Mouse (Mus musculus): ENCODE data around the gene Camkmt.

Gene Camkmt

DNA sequence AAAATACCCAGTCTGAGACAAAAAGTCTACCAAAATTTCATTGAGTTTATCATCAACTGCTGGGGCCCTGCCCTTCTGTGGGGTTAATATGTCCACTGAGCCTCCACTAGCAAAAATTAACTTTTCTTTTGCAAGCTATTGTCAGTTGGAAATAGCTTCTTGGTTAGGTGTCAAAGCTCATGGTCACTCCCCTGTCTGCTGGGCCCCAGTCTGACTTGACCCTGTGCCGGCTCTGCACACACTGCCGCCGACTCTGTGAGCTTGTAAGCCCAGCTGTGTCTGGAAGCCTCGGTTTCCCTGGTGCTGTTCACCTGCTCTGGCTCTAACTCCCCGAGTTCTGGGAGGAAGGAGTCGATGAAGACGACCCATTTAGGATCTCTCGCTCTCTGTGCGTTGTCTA is 265.0 kb downstream of the Camkmt start:
- in situ Hi-C loops (cut with MboI; ENCODE audit: low sequenced_read_pairs): no loop called here

DNA sequence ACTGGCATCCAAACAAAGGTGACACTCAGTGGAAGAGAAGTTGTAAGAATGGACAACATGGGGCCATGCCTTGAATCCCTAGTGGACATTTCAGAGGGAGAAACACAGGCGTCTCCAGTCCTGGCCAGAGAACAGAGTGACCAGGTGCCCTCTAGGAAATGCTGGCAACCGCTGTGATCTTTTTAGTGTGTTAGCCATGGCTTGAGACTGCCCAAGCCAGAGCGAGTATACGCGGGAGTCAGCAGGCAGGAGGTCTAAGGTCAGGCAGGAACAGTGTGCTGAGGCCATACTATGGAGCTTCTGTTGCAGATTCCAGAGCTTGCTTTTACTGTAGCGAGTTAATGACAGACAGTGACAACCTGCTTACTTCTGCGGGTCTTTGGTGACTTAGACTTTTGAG is 270.7 kb downstream of the Camkmt start:
- in situ Hi-C loops (cut with MboI; ENCODE audit: low sequenced_read_pairs): no loop called here

DNA sequence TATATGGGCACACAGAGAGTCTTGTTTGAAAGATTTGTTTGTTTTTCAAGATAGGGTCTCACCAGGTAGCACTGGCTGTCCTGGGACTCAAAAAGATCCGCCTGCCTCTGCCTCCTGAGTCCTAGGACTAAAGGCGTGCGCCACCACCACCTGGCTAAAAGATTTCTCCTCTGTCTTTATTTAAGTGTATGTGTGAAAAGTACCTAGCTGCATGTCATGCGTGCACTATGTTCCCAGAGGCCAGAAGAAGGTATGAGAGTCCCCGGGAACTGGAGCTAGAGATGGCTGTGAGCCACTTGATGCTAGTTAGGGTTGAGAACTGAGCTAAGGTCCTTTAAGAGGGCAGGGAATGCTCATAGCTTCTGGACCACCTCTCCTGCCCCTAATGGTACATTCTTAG is 277.0 kb downstream of the Camkmt start:
- in situ Hi-C loops (cut with MboI; ENCODE audit: low sequenced_read_pairs): no loop called here

DNA sequence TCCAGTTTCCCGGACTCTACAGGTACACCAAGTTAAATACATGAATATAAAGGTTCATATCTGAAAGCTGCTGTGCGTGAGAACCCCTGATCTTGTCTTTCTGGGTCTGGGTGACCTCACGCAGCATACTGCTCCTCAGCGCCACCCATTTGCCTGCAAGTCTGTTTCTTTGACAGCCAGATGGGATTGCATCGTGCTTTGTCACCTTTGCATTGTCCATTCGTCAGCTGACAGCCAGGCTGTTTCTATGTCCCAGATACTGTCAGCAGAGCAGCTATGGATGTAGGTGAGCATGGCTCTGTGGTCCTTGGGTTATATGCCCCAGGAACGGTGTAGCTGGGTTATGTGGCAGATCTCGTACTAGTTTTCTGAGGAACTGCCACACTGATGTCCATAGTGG is 278.4 kb downstream of the Camkmt start:
- in situ Hi-C loops (cut with MboI; ENCODE audit: low sequenced_read_pairs): no loop called here

DNA sequence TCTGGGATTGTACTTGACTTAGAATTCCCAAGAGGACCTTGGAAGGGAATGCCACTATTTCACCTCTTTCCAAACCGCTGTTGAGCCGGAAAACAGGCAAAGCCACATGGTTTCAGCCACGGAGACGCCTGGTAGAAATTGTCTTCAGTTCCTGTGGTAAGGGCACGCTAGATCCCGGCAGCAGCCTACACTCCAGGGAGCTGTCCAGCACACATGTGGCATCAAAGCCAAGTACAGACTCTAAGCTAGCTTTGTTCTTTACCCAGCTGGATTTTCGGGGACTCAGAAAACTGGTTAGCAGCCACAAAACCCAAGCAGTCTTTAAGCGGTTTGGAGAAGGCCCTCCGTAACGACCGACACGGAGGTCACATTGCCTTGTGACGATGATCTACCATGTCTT is 281.7 kb downstream of the Camkmt start:
- in situ Hi-C loops (cut with MboI; ENCODE audit: low sequenced_read_pairs): no loop called here

DNA sequence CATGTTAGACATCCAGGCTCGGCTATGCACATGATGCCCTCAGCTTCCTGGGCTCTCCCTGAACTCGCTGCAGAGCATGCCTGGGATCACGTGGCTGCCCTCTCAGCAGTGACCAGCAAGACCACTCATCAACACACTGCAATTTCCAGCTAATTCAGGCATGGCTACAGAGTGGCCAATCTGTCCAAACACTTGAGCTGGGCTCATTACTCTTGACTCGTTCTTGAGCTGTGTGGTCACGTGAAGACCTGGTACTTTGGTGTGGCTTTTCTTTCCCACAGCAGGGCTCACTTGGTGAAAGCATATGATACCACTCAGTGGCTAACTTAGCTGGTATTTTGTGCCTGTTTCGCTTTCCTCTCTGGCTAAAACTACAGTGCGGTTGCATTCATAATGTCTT is 282.2 kb downstream of the Camkmt start:
- in situ Hi-C loops (cut with MboI; ENCODE audit: low sequenced_read_pairs): no loop called here

DNA sequence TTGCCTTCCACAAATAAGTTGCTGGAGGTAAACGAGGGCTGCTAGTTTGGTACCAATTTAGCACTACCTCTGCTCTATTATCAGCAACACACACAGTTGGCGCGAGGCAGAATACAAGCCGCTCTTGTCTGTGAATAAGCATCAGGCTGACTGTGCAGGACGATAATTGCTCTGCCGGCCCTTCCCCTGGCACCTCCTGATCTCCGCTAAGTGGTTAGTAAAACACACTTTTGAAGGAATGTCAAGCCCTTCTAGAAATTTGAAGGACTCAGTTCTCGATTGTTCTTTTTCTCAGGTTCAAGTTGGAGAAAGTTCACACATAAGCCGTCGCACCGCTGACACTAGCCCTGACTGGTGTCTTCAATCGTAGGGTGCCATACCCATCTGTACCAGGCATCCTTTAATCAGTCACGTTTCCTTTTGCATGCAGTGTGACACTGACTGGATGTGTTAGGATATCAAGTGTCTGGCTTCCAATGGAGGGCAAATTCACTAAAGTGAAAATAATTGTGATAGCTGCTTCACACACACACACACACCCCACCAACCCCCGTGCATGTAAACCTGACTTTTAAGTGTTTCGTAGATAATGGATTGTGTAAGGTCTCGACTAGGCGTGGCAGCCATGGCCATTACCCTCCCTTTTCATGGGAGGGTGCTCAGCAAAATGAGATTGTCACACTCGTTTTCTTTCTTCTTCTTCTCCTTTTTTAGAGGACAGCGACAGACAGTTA is 283.9 kb downstream of the Camkmt start:
- in situ Hi-C loops (cut with MboI; ENCODE audit: low sequenced_read_pairs): no loop called here

DNA sequence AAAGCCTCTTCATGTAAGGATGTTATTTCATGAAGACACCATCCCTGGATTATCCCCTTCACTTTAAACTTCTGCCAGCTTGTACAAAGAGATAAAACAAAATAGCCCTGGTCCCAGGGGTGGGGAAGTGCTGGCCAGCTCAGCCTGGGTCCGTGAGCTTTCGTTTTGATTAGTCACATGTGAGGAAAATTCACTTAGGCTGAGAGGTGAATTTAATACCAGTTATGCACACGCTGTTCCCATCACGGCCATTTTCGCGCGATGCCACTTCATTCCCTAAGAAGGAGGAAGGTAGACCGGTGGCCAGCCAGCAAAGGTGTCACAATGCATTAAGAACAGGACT is 284.5 kb downstream of the Camkmt start:
- in situ Hi-C loops (cut with MboI; ENCODE audit: low sequenced_read_pairs): no loop called here

DNA sequence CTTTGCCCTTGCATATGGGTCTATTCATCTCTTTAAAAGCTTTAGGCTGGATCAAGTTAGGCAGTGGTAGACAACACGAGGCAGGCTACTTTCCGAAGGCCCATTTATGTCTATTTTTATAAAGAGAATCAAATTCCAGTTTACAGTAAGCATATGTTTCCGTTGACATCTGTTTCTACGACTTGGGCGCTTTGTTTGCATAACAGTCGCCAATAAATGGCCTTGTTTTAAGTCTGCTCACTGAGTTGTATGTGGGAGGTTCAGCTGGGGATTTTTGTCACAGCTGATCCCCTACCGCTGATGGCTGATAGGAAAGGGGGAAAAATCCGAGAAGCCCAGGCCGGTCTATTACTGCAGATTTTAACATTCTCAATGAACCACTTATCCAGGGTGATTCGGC is 285.2 kb downstream of the Camkmt start:
- in situ Hi-C loops (cut with MboI; ENCODE audit: low sequenced_read_pairs): no loop called here

DNA sequence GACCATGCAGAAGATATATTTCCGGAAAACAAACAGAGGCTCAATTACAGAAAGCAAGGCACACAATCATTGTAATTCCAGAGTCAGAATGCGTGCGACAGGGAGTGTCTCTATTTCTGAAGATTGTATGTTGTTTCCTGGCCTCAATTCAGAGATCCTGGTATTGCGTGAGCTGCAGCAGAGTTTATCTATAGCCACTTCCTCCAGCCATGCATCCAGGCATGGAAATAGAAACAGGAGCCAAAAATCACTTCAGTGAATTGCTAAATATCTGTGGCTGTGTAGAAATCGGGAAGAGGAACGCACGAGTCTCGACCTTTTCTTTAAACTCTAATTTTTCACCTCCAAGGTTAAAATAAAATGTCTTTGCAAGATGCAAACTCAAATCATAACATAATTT is 287.1 kb downstream of the Camkmt start:
- in situ Hi-C loops (cut with MboI; ENCODE audit: low sequenced_read_pairs): no loop called here

DNA sequence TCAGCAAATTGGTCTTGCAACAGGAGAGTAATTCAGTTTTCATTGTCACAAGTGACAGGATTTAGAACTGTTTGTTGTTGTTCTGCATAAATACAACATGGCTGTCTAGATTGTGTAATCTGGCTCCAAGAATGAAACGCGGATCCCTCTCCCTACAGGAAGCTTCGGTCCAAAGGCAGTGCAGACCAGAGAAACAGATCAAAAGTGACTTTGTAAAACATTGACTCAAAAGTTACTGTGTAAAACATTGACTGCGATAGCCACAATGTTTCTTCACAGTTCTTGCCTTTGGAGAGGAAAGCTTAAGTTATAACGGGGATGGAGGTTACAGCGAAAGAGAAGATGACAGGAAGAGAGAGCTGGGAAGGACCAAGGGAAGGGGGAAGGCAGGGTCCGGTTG is 288.7 kb downstream of the Camkmt start:
- in situ Hi-C loops (cut with MboI; ENCODE audit: low sequenced_read_pairs): no loop called here

DNA sequence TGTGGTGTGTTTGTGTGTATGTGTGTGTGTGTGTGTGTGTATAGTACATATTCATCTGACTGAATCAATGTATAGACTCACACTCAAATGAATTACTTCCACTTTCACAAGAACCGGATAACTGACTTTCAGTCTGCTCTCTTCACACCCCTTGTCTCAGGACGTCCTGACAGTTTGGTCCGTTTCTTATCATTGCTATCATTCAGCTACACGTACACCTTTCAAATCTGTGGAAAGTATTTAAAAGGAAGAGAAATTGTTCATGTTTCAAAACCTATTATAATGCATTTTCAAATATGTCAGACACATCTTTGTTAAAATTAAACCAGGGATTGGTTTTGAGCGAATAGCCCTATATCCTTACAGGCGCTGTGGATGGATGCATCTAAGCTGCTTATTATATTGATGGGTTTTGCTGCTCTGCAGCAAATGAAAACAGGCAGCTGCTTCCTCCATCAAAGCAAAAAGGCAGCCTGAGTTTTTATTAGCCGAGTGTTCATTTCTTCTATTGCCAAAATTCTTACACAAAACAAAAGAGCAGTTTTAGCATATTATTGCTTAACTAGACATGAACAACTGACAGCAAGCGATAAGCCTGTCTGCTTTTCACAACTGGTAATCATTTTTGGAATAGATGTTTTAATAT is 291.3 kb downstream of the Camkmt start:
- in situ Hi-C loops (cut with MboI; ENCODE audit: low sequenced_read_pairs): no loop called here

DNA sequence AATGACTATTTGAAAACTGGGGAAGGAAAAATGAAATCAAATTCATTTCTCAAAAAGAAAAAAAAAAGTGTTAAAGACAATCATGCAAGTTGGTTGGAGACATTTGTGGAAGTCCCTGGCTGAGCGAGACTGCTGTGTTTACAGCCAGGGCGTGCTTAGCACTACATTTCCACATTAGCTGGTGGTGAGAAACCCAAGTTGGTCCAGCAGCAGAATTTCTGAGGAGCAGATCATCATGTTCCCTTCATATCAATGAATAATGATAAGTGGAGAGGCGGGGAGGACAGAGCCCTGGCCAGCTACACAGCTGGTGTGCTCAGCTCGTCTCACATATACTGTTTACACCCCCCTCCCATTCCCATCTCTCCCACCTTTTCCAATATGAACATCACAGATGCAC is 292.0 kb downstream of the Camkmt start:
- in situ Hi-C loops (cut with MboI; ENCODE audit: low sequenced_read_pairs): no loop called here

DNA sequence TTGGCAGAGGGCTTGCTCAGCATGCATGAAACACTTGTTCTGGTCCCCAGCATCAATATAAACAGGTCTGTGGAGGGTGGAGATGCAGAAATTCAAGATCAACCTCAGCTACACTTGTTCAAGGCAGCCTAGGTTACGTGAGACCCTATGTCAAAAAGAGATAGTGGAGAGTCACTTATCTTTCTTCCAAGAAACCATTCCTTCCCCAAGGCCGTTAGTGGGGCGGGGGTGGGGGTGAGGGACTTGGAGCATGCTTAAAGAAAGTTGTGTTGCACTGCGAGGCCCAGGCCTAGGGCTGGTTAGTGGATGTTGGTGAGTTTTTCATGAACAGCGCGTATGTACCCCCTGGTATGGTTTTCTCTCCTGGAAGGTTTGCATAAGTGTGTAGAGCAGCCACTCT is 292.6 kb downstream of the Camkmt start:
- in situ Hi-C loops (cut with MboI; ENCODE audit: low sequenced_read_pairs): no loop called here

DNA sequence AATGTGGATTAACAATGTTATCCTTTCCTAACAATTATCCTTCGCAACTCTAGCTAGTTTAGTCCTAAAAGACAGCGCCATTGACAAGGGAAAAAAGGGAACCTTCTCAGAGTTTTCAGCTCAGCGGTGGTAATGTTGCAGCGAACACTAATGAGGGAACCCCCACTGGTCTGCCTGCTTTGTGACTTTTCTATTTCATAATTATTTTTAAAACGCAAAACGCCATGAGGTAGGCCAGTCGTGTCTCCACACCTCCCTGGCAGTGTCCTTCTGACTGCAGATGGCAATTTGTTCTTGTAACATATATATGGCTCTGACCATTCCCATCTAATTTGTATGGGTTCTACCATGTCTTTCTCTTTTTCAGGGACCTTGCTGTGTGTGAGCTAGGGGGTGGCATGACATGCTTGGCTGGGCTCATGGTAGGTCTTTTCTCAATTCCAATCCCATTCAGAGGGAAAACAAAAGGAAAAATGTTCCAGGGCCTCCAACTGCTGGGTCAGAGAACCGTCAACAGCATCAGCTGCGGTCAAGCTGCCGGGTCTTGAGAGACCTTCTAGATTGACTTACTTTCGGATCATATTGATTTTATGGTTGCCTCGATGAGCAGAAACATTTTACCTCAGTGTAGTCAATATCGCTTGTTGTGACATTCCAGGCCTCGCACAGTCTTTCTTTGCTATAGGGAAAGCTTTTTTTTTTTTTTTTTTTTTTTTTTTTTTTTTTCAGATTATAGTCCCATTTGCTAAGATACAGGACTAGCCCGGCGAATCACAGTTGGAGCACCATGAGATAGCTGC is 302.9 kb downstream of the Camkmt start:
- in situ Hi-C loops (cut with MboI; ENCODE audit: low sequenced_read_pairs): no loop called here

DNA sequence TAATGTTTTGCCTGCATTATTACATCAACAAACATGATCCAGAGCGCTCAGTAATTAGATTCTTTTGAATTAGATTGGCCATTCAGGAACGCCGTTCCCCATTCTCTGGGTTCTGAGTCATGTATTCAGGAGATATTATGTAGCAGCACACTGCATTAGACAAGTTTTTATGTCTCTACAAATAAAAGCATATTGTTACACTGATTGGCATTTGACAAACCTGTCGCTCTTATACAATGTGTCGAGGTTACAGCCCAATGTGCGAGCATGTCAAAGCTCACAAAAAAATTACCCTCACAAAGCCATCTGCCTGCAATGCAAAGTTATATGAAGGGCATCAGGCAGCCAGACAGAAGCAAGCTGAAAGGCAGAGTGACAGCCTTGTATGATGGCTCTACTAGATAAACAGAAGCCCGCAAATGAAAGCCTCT is 303.6 kb downstream of the Camkmt start:
- in situ Hi-C loops (cut with MboI; ENCODE audit: low sequenced_read_pairs): no loop called here

DNA sequence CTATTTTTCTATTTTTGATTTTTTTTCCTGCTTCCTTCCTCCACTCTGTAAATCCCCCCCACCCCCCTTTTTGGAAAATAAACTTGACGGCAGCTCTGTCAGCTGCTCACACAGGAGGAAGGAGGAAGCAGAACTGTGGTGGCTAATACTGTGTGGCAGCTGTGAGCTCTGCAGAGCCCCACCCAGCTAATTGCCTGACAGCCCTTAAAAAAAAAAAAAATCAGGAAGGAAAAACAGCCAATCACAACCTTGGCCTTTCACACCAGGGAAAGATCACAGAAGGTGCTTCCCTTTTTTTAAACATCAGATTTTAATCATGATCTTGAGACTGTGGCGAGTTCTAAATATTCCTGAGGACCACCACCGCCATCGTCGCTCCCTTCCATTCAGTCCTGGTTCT is 305.1 kb downstream of the Camkmt start:
- in situ Hi-C loops (cut with MboI; ENCODE audit: low sequenced_read_pairs): no loop called here

DNA sequence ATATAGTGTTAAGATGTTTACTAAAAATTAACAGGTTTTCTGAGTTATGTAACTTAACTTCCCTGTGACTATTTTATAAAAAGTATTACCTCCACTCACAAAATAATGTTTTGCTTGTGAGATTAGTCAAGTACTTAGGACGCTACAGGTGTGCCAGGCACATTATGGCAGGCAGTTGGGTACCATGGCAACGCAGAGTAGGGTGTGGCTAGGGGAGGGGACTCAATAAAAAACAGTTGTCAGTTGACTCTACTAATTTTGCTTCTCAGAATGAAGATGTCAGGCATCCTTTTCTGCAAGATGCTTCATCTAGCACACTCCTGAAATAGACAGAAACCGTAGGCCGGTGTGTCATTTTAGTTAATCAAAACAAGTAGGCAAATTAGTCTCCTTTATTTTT is 310.4 kb downstream of the Camkmt start:
- in situ Hi-C loops (cut with MboI; ENCODE audit: low sequenced_read_pairs): no loop called here

DNA sequence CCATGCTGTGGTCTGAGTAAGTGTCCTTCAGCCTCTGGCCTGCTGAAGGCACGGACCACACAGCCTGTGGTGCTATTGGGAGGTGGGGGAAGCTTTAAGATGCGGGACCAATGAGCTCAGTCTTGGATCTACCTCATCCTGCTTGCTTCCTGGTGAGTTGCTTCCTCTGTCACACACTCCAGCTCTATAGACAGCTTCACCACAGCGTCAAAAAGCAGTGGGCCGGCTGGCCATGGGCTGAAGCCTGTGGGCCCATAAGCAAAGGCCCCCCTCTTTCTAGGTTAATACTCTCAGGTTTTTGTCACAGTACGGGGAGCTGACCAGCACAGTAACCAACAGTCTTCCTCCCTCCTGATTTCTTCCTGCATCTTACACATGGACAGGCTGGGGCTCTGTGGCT is 314.8 kb downstream of the Camkmt start:
- in situ Hi-C loops (cut with MboI; ENCODE audit: low sequenced_read_pairs): no loop called here

DNA sequence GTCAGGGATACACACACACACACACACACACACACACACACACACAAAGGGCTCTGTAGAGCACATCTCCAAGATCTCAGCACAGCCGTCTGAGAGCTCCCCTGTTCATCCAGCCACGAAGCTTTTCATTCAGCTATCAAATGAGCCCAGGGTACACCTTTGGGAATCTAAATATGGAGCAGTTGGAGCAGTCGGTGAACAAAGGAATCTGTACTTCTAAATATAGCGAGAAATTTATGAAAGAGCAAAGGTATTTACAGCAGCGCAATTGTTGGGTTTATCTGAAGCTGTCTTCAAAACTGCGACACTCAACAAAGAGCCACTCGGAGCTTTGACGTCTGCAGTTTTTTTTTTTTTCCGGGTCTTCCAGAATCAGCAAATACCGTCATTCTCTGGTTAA is 315.8 kb downstream of the Camkmt start:
- in situ Hi-C loops (cut with MboI; ENCODE audit: low sequenced_read_pairs): no loop called here

DNA sequence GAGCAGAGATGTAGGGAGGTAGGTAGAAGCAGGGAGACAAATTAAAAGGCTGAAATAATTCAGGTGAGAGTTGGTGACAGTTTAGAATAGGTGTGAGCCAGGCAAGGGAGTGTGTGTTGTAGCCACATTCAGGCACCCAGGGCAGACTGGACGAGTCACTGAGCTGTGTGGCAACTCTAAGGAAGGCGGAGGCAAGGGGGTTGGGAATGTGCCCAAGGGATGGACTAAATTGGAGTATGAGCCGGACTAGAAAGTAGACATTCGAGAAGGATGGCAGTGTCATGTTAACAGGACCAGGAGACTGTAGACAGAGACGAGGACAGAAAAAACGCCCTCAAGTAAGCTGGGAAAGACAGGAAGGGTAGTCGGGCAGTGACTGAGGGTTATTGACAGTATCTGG is 338.5 kb downstream of the Camkmt start:
- in situ Hi-C loops (cut with MboI; ENCODE audit: low sequenced_read_pairs): no loop called here

DNA sequence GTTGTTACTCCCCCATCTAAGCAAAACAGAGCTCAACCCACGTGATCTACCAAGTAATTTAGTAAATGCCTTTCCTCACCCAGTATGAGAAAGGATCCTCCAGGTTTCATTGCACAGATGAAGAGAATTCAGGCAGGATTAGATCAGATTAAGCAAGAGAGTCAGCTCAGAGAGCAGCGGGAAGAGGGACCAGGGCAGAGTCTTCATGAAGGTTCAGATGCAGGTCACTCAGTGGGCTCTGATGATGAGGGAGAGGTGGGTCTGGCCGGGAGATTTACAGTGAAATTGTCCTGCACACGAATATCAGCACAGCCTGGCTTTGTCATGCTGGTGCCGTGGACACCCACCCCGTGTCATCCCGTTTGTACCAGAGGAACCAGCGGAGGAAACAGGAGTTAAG is 342.6 kb downstream of the Camkmt start:
- in situ Hi-C loops (cut with MboI; ENCODE audit: low sequenced_read_pairs): no loop called here

Data from CH12F3 (cell line).